Mouse (Mus musculus): ENCODE data around the gene Gm9733.
"Not testable (repeated sequence)": the region's sequence is repeated elsewhere in the genome, so short reads cannot be mapped to it uniquely, and the experiment has no call there.

Gm9733 gene

GRCm38 (mm10) chr3:15332063-15332462 is at the start of gene Gm9733:
Gm9733 (minus strand) TSS chr3:15332302.
- no peak for DNase-seq

DNA sequence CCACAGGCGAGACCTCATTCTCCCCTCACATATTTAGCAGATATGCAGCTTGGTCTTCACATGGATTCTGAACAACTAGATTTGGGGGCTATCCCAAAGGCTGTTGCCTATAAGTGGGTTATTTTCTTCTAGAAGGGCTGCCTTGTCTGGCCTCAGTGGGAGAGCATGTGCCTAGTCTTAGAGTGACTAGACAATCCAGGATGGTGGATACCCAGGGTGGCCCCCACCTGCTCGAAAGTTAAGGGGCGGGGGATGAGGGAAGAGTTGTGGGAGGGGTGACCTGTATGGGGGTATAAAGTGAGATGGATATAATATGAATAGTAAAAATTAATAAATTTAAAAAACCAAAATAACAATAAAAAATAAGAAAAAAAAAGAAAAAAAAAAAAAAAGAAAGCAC is 23.6 kb upstream of the Gm9733 start:
- not testable (repeated sequence) for DNase-seq

GRCm38 (mm10) chr3:15350318-15350717 is 18.2 kb upstream of the Gm9733 start:
- DNase-seq: not testable (repeated sequence)

DNA sequence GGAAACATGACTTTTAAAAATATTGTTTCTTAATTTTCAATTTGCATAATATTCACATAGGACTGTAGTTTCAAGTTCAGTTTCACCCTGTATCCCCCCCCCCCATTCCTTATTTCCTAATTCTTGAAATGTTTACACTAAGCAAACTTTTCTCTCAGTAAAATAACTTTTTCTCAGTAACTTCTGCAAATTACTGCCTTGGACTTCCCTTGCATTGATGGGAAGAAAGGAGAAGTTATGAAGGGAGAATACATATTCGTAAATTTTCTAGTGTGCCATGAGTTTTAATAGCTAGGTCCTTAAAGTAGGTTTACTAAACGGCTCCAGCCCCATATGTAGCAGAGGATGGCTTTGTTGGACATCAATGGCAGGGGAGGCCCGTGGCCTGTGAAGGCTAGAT is 13.5 kb upstream of the Gm9733 start:
- DNase-seq: not testable (repeated sequence)

DNA sequence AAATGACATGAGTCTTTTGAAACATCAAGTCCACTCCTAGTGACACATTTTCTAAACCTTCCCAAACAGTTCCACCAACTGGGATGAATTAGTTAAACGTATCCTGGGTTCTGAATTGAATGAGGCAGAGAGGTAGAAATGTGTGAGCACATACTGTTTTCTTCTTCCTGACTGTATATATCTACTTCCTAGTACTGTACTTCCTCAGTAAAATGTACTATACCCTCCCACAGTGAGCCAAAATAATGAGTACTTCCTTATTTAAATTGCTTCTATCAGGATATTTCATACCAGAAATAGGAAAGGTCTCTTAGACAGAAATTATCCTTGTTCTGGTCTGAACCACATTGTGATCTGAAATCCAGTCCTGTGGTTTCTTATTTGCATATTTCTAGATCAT is 8.2 kb upstream of the Gm9733 start:
- no peak for DNase-seq

- no peak for DNase-seq
Measured at GRCm38 (mm10) chr3:15334182-15334581, 2.1 kb upstream of the Gm9733 start.

- DNase-seq: no peak
Measured at GRCm38 (mm10) chr3:15331545-15331944, 557 bp downstream of the Gm9733 start.

- no peak for DNase-seq
Measured at GRCm38 (mm10) chr3:15329549-15329948, 2.6 kb downstream of the Gm9733 start.

- DNase-seq: no peak
Measured at GRCm38 (mm10) chr3:15284424-15285328, 47.4 kb downstream of the Gm9733 start.

GRCm38 (mm10) chr3:15275899-15276526 is 56.1 kb downstream of the Gm9733 start:
- no peak for DNase-seq

- DNase-seq: peak in 1 of 2 experiments; percentile 39
Measured at GRCm38 (mm10) chr3:15264450-15264849, 67.7 kb downstream of the Gm9733 start.

DNA sequence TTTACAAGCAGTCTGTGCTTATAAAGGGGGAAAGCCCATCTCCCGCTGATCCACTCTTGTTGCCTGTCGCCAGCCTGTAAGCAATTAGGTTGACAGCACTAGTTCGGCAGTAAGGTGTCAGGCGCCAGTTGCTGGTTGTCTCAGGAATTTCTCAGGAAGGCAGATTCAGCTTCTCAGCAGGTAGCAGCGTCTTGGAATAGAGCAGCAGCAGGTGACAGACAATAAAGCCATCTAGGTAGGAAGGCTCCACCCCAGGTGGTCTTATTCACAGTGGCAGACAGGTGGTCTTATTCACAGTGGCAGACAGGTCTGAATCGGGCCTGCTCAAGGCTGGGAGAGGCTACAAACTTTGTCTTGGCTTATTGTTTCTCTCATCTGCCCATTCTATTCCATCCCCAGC is 76.4 kb downstream of the Gm9733 start:
- no peak for DNase-seq
